Mouse (Mus musculus) activated CD4-positive, CD25-positive, alpha-beta regulatory T cell, adult 4 months (primary cell): Measurements from ENCODE around the gene Por. TPM values are rescaled to one million over a fixed set of nuclear protein-coding genes. Genes with fewer than 3 reads are reported as not detected.

Experiments
- ATAC-seq: one replicate; pipeline ENCODE4 v1.8.0; 2017
- polyA plus RNA-seq, 2 experiments: library from polyadenylated mRNA; unstranded; fragments of 100-300 nt; shearing (Covaris generic); gene quantifications; one replicate each; pipeline ENCODE4 v1.2.1; 2017

Gene Por
- polyA plus RNA-seq, 2 experiments from 2014 or later = 15.7 to 21.9 TPM

DNA sequence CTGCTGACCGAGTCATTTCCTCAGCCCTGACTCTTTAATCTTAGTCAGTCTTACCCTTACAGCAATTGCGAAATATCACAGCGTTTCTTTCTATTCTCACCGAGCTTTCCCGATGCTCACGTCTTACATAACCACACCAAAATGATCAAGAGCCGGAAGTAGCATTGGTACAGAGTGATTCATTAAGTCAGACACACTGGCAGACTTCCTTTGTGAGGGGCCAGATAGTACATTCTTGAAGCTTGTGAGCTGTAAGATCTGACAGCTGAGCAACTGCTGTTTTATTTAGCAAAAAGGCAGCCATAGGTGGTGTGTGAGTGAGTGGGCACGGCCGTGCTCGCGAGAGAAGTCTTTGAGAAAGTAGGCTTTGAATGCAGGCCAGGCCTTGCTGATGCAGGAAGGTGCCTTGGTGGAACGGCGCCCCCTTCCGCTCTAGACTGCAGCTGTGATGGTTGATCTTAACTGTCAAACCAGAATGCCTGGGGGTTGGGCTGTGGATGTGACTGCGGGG lies 32.9 kb downstream of the Por start:
- peak; percentile 86 for ATAC-seq

DNA sequence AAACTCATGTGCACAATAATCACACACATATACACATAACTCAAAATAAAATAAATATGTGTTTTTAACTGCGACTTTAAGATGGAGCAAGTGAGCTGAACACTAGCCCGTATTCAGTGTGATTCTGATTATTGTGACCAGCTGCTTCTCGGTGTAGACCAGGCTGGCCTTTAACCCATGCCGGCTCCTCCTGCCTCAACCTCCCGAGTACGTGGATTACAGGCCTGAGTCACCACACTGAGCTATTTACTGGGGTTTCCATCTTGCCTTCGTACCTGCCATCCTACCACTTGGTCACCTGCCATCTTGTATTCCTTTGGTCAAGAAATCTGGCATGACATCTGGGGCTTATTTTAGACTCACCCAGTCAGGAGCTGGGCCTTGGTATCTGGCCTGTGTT lies 33.6 kb downstream of the Por start:
- ATAC-seq = no peak

GRCm38 (mm10) chr5:135705383-135705782 lies 35.5 kb downstream of the Por start:
- ATAC-seq = no peak

- ATAC-seq = no peak
Observed at GRCm38 (mm10) chr5:135707039-135707438, 37.2 kb downstream of the Por start.

GRCm38 (mm10) chr5:135707855-135708254 lies 38.0 kb downstream of the Por start:
- no peak for ATAC-seq

GRCm38 (mm10) chr5:135709716-135710115 lies 39.9 kb downstream of the Por start:
- no peak for ATAC-seq

DNA sequence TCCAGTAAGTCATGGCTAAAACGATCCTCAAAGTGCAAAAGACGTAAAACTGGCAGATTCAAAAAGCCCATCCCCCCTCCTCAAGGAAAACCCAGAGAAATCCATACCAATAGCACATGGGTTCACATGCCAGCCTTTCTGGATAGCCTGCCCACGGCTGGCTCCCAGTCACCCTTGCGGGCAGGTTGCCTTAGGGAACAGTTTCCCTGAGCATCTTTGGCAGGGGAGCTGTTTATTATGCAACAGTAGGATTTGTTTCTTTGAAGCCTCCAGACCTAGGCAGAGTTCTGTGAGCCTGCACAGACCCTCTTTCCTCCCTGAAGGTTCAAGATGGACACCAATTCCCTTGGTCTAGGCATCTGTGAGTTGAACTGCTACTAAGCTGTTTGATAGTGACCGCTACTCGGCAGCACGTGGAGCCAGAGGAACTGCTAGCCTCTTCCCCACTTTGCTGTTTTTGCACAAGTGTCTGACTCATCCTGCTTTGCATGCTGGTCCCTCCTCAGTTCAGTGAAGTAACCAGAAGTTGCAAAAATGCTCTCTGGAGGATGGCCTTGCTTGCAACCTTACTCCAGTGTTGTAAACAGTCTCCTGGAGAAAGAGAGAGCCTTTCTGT lies 40.9 kb downstream of the Por start:
- no peak for ATAC-seq

GRCm38 (mm10) chr5:135711582-135712355 lies 41.9 kb downstream of the Por start:
- no peak for ATAC-seq

GRCm38 (mm10) chr5:135712803-135713202 lies 43.0 kb downstream of the Por start:
- ATAC-seq = no peak

DNA sequence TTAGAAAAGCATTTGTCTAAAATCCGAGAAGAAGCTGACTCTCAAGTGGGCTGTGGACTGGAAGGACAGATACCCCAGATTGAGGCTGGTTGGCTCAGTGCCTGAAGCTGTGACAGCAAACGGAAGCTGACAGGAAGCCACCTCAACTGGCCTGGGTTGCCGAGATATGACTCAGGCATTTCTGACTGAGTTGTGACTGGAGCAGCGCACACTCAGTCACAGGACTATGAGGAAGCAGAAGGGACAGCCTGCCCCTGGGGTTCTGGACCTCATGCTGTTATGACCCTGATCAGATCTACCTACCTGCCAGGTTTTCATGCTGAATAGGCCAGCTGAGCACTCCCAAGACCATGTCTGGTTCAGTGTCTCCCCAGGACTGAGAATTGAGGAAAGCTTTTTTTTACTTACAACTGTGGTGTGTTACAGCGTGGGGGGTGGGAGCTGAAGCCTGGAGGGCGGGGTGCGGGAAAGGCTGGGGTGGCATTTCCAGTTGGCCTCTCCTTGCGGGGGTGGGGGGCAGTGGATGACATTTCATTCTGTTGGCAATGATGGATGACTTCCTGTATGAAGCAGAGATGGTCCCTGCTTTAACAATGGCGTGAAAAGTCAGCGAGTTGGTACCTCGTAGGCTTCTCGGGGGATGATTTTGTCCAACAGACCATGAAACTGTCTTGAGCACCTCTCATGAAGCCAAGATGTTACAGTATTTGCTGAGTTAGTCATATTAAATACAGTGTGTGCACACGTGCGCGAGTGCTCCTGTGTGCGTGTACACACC lies 43.8 kb downstream of the Por start:
- ATAC-seq = peak; percentile 96

- no peak for ATAC-seq
Observed at GRCm38 (mm10) chr5:135715624-135716023, 45.8 kb downstream of the Por start.

DNA sequence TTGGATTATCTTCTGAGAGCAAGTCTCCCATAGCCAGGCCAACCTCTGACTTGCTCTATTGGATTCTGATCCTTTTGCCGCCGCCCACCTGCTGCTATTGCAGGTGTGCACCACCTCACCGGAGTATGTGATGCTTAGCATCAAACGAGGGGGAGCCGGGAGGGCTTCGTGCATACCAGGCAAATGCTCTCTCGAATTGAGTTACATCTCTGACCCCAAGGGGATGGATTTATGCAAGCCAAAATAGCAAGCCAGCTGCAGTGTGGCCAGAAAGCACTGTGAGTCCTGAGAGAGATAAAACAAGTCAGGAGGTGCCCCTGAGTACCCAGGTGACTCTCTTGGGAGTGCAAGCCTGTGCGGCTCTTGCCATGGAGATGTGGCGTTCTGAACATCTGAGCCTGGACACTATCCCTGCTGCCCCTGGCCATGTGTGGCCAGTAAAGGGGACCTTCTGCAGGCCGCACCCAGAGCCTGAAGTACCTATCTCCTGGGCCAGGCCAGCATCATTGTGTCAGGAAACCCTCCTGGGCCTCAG lies 49.8 kb downstream of the Por start:
- ATAC-seq = no peak

- ATAC-seq = no peak
Observed at GRCm38 (mm10) chr5:135720121-135720520, 50.3 kb downstream of the Por start.

GRCm38 (mm10) chr5:135721076-135721475 lies 51.2 kb downstream of the Por start:
- ATAC-seq = no peak

GRCm38 (mm10) chr5:135722121-135722520 lies 52.3 kb downstream of the Por start:
- no peak for ATAC-seq

DNA sequence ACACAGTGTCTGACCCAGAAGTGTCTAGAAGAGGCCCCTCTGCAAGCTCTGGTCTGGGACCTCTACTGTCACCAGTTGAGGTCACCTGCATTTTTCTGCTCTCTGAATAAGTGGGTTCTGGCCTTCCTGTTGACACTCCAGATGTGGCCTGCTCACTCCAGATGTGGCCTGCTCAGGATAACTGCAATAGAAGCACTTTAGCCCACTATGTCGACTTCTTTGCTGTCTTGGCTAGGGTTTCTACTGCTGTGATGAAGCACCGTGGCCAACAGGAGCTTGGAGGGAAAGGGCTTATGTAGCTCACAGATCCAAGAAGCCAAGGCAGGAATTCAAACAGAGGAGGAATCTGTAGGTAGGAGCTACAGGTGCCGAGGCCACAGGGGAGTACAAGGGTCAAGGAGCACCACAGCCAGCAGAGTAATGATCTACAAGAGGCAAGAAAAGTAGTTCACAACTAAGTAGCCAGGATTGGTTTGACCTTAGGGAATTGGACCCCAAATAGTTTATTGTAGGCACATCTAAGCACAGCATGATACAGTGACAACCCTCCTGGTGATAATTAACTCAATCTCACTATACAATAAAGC lies 53.4 kb downstream of the Por start:
- no peak for ATAC-seq

GRCm38 (mm10) chr5:135724536-135725322 lies 54.9 kb downstream of the Por start:
- ATAC-seq = no peak

- ATAC-seq = no peak
Observed at GRCm38 (mm10) chr5:135725391-135725841, 55.6 kb downstream of the Por start.

GRCm38 (mm10) chr5:135725991-135726390 lies 56.2 kb downstream of the Por start:
- no peak for ATAC-seq

DNA sequence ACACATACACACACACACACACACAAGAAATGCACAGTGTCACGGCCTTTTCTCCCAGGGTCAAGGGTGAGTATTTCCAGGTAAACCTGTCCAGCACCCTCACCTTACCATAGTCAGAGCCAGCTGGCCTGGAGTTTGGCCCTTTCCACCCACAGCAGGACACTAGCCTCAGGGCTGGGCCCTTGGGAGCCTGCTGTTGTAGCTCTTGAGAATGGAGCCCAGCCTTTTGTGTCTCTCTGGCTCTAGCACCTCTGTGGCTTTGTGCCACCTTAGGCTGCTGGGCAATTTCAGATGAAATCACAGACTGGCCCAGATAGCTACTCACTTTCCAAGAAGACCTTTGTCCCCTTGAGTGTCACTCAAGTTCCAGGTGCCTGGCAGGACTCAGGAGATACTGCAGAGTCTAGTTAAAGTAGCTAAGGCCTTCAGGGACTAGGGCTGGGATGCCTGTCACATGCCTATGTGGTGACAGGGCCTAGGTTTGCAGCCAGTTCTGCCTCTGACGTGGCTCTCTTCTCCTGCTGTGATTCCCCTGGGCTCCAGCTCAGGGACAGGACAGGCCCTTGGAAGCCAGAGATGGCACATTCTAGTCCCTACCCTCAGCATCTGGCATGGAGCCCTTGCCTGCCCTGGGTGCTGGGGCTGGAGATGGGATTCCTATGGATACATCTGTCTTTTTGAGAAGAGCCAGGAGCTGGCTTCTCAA lies 57.0 kb downstream of the Por start:
- ATAC-seq = no peak

DNA sequence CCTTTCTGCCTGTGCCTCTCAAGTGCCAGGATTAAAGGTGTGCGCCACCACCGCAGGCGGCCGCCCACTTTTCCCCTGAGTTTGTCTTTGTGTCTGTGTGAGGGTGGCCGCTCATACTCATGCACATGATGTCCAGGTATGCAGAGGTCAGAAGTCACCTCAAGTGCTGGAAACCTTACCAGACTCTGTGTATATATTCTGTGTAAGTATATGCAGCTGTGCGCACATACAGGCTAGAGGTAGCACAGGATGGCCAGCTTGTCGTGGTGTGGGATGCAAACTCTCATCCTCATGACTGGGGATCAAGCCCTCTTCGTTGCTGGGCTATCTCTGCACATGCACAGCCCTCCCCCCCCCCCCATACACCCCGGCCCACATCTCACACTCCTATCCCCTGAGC lies 58.0 kb downstream of the Por start:
- ATAC-seq = no peak
